Mouse (Mus musculus) forebrain, embryonic 11.5 days (tissue): ENCODE measurements around the gene Brca2. TPM values are rescaled to one million over a fixed set of nuclear protein-coding genes. Genes with fewer than 3 reads are reported as not detected.
A peak's percentile ranks its signal among the peaks of the same experiment; 100 is the strongest.
"Not testable (repeated sequence)": the region's sequence is repeated elsewhere in the genome, so short reads cannot be mapped to it uniquely, and the experiment has no call there.

ENCODE experiments used
- ATAC-seq: fragments of 200-750 bp; cut with Nextera tagmentation; replicated peaks from 2 replicates; pipeline ENCODE4 v1.8.0; 2017; ENCODE audit warnings: moderate TSS enrichment; ENCODE audit not compliant: low FRiP score
- DNase-seq: peaks from one replicate; pipeline ENCODE4 v3.0.0-alpha.2; 2017; ENCODE audit warnings: low spot score
- H3K27ac ChIP-seq: fragments of 300-500 bp; sonication (generic); 2 replicates; pipeline ENCODE4 v1.5.1; 2014; ENCODE audit warnings: low read depth, low read length
- H3K27me3 ChIP-seq: fragments of 300-500 bp; sonication (generic); 2 replicates; pipeline ENCODE4 v1.6.1; 2014; ENCODE audit warnings: mild to moderate bottlenecking, low read length, mixed read lengths; ENCODE audit not compliant: control insufficient read depth, insufficient read depth
- H3K36me3 ChIP-seq: fragments of 300-500 bp; sonication (generic); 2 replicates; pipeline ENCODE4 v1.6.1; 2014; ENCODE audit warnings: mild to moderate bottlenecking, low read length, moderate library complexity, mixed read lengths; ENCODE audit not compliant: control insufficient read depth, insufficient read depth
- H3K4me1 ChIP-seq: fragments of 300-500 bp; sonication (generic); replicated peaks from 2 replicates; pipeline ENCODE4 v1.6.1; 2014; ENCODE audit warnings: low read length, mixed read lengths; ENCODE audit not compliant: control insufficient read depth, insufficient read depth
- H3K4me2 ChIP-seq: fragments of 300-500 bp; sonication (generic); 2 replicates; pipeline ENCODE4 v1.6.1; 2014; ENCODE audit warnings: low read depth, mild to moderate bottlenecking, low read length, moderate library complexity, mixed read lengths; ENCODE audit not compliant: severe bottlenecking
- H3K4me3 ChIP-seq: fragments of 300-500 bp; sonication (generic); 2 replicates; pipeline ENCODE4 v1.5.1; 2014; ENCODE audit warnings: low read depth, low read length
- H3K9ac ChIP-seq: fragments of 300-500 bp; sonication (generic); 2 replicates; pipeline ENCODE4 v1.6.1; 2014; ENCODE audit warnings: low read length
- H3K9me3 ChIP-seq: fragments of 300-500 bp; sonication (generic); 2 replicates; pipeline ENCODE4 v1.6.1; 2016; ENCODE audit warnings: low read length, mixed read lengths; ENCODE audit not compliant: control insufficient read depth
- WGBS: fragments of 180-500 bp; shearing (Covaris S2); extraction: QIAGEN DNeasy Blood & Tissue Kit; methylation state at CpG from one replicate; pipeline ENCODE4 v1.1.7; 2014; 5-methylcytosine and 5-hydroxymethylcytosine counted together
- polyA plus RNA-seq: library from polyadenylated mRNA; unstranded; fragments of >200 nt; fragmentation: Nextera tagmentation; extraction: Ambion mirVana; gene quantifications from 2 replicates; pipeline ENCODE4 v1.2.1, GENCODE M21; 2014

Brca2 gene
- polyA plus RNA-seq: 34.8 and 35.0 TPM in 2 replicates

GRCm38 (mm10) chr5:150521937-150522866 lies at the start of gene Brca2:
Gene Brca2 (plus strand): TSS chr5:150522630.
- Histone ChIP-seq H3K36me3 (no peaks in the 10 kb centered on the region), H3K27ac (peak within 1 kb of the TSS; percentile 53; the same call in 1 of the 2 replicates), H3K9me3 (no peaks in the 10 kb centered on the region), H3K27me3 (no peaks in the 10 kb centered on the region), H3K9ac (peak within 1 kb of the TSS; percentile 93), H3K4me1 (no peaks in the 10 kb centered on the region), H3K4me3 (peak within 1 kb of the TSS; percentile 75), H3K4me2 (peak within 1 kb of the TSS; percentile 73)
- ATAC-seq (peak; percentile 97), DNase-seq (peak; percentile 97)
- WGBS: 6% methylated on average over 63 of the region's 63 CpGs

- no peak overlapping the region for H3K9ac ChIP-seq
- DNase-seq (no peak), ATAC-seq (no peak)
- 81% methylated on average over 4 of the region's 4 CpGs for WGBS
- no peaks in the 10 kb centered on the region for H3K4me1 ChIP-seq
- H3K4me3 ChIP-seq: no peak overlapping the region
- no peak overlapping the region for H3K4me2 ChIP-seq
- H3K27me3 ChIP-seq: no peaks in the 10 kb centered on the region
- no peak overlapping the region for H3K27ac ChIP-seq
- H3K9me3 ChIP-seq: no peaks in the 10 kb centered on the region
- H3K36me3 ChIP-seq: no peaks in the 10 kb centered on the region
Observed at GRCm38 (mm10) chr5:150477364-150477763, 45.1 kb upstream of the Brca2 start.

- no peaks in the 10 kb centered on the region for H3K4me1 ChIP-seq
Observed at GRCm38 (mm10) chr5:150478612-150479011, 43.8 kb upstream of the Brca2 start.

GRCm38 (mm10) chr5:150485198-150485597 lies 37.2 kb upstream of the Brca2 start:
- Histone ChIP-seq H3K4me1 (no peaks in the 10 kb centered on the region), H3K36me3 (no peaks in the 10 kb centered on the region), H3K9ac (no peak overlapping the region), H3K27me3 (no peaks in the 10 kb centered on the region), H3K27ac (no peak overlapping the region), H3K9me3 (no peaks in the 10 kb centered on the region), H3K4me3 (no peak overlapping the region), H3K4me2 (no peak overlapping the region)
- ATAC-seq (no peak), DNase-seq (no peak)
- WGBS: 70% methylated on average over 3 of the region's 3 CpGs

More at GRCm38 (mm10) chr5:150478612-150479011, 43.8 kb upstream of the Brca2 start:
- Histone ChIP-seq H3K36me3 (no peaks in the 10 kb centered on the region), H3K4me3 (no peak overlapping the region), H3K9ac (no peak overlapping the region), H3K9me3 (no peaks in the 10 kb centered on the region), H3K27ac (no peak overlapping the region), H3K4me2 (no peak overlapping the region), H3K27me3 (no peaks in the 10 kb centered on the region)
- no peak for ATAC-seq
- no peak for DNase-seq
- 86% methylated on average over 4 of the region's 4 CpGs for WGBS

GRCm38 (mm10) chr5:150490285-150490684 lies 32.1 kb upstream of the Brca2 start:
- 83% methylated on average over 3 of the region's 3 CpGs for WGBS
- no peaks in the 10 kb centered on the region for H3K9me3 ChIP-seq
- no peak overlapping the region for H3K27ac ChIP-seq
- no peaks in the 10 kb centered on the region for H3K36me3 ChIP-seq
- no peak overlapping the region for H3K9ac ChIP-seq
- H3K27me3 ChIP-seq: no peaks in the 10 kb centered on the region
- H3K4me2 ChIP-seq: no peak overlapping the region
- no peak for ATAC-seq
- no peak for DNase-seq
- H3K4me1 ChIP-seq: no peaks in the 10 kb centered on the region
- H3K4me3 ChIP-seq: no peak overlapping the region

GRCm38 (mm10) chr5:150490821-150491220 lies 31.6 kb upstream of the Brca2 start:
- DNase-seq (no peak), ATAC-seq (no peak)
- no peaks in the 10 kb centered on the region for H3K27me3 ChIP-seq
- no peak overlapping the region for H3K9ac ChIP-seq
- H3K9me3 ChIP-seq: no peaks in the 10 kb centered on the region
- H3K36me3 ChIP-seq: no peaks in the 10 kb centered on the region
- H3K27ac ChIP-seq: no peak overlapping the region
- H3K4me1 ChIP-seq: no peaks in the 10 kb centered on the region
- no peak overlapping the region for H3K4me3 ChIP-seq
- H3K4me2 ChIP-seq: no peak overlapping the region
- WGBS: 81% methylated on average over 8 of the region's 8 CpGs

- H3K4me3 ChIP-seq, H3K4me2 ChIP-seq, H3K27me3 ChIP-seq, DNase-seq, H3K36me3 ChIP-seq, H3K9ac ChIP-seq, H3K4me1 ChIP-seq, H3K9me3 ChIP-seq, ATAC-seq, H3K27ac ChIP-seq: not testable (repeated sequence)
- WGBS: 89% methylated on average over 4 of the region's 4 CpGs
Observed at GRCm38 (mm10) chr5:150491573-150492173, 30.8 kb upstream of the Brca2 start.

GRCm38 (mm10) chr5:150495792-150496191 lies 26.6 kb upstream of the Brca2 start:
- 48% methylated on average over 6 of the region's 6 CpGs for WGBS
- no peak overlapping the region for H3K4me3 ChIP-seq
- DNase-seq (peak; percentile 64), ATAC-seq (no peak)
- no peaks in the 10 kb centered on the region for H3K36me3 ChIP-seq
- H3K4me1 ChIP-seq: no peaks in the 10 kb centered on the region
- H3K9ac ChIP-seq: no peak overlapping the region
- no peak overlapping the region for H3K27ac ChIP-seq
- no peaks in the 10 kb centered on the region for H3K27me3 ChIP-seq
- H3K9me3 ChIP-seq: no peaks in the 10 kb centered on the region
- H3K4me2 ChIP-seq: no peak overlapping the region
